19 mouse cellular contexts compared by ENCODE assay signal in genomic region chr5:102930161-102930560, GRCm38 (mm10).
A peak's percentile ranks its signal among the peaks of the same experiment; 100 is the strongest.
DNase-seq lines count a peak whose midpoint lies in the region; ATAC-seq and TF ChIP-seq lines count a peak whose summit lies in the region.
"Had no signal": no experiment of that assay in that cellular context is flagged by ENCODE, and none has a peak within 500 bp of the region (broad histone marks: within the 10 kb centered on the region; RNA-seq: fewer than 3 reads in every experiment).

No protein-coding gene starts in this region.

- H3K9me3 ChIP-seq in embryonic facial prominence, embryonic 13.5 days: no peaks in the 10 kb centered on the region
- H3K9me3 ChIP-seq in embryonic facial prominence, embryonic 10.5 days: no peaks in the 10 kb centered on the region
- no peaks in the 10 kb centered on the region for H3K9me3 ChIP-seq in lung, embryonic 14.5 days (ENCODE audit: low read depth, low read length)
- H3K9me3 ChIP-seq: hindbrain, embryonic 13.5 days; neural tube, embryonic 12.5 days; stomach, embryonic 15.5 days had no signal

- H3K9ac ChIP-seq in embryonic facial prominence, embryonic 13.5 days: no peak overlapping the region
- no peak overlapping the region for H3K9ac ChIP-seq in lung, embryonic 14.5 days
- H3K9ac ChIP-seq: forebrain, postnatal 0 days; hindbrain, embryonic 13.5 days; neural tube, embryonic 12.5 days; stomach, embryonic 15.5 days had no signal

- no peak overlapping the region for H3K4me3 ChIP-seq in embryonic facial prominence, embryonic 13.5 days
- H3K4me3 ChIP-seq in embryonic facial prominence, embryonic 10.5 days: no peak overlapping the region
- H3K4me3 ChIP-seq in lung, embryonic 14.5 days (ENCODE audit: low read depth, low read length): no peak overlapping the region
- H3K4me3 ChIP-seq: hindbrain, embryonic 13.5 days; neural tube, embryonic 12.5 days; stomach, embryonic 15.5 days had no signal

- DNase-seq in embryonic facial prominence, embryonic 10.5 days (ENCODE audit: low spot score): no peak
- DNase-seq in kidney, adult 9 months: peak; percentile 6
- no peak for DNase-seq in kidney, adult 18-20 months
- DNase-seq in lung, embryonic 14.5 days: peak; percentile 25
- no peak for DNase-seq in lung, postnatal 25 days (ENCODE audit: low spot score)
- peak; percentile 2 for DNase-seq in skeletal muscle tissue, adult 2 months (ENCODE audit: low read depth, low spot score)
- DNase-seq: adrenal gland, postnatal 10 days; forebrain, postnatal 0 days; gastrocnemius, postnatal 36 days; layer of hippocampus, adult 9-11 months; liver; thymus, adult 18-20 months; thymus, postnatal 36 days had no signal

- H3K4me1 ChIP-seq in embryonic facial prominence, embryonic 13.5 days: 0 out of 2 replicates have a peak, but pooled peaks cover 6% of the 10 kb centered on the region
- H3K4me1 ChIP-seq in embryonic facial prominence, embryonic 10.5 days: no peaks in the 10 kb centered on the region
- no peaks in the 10 kb centered on the region for H3K4me1 ChIP-seq in lung, embryonic 14.5 days (ENCODE audit: insufficient read depth)
- H3K4me1 ChIP-seq: hindbrain, embryonic 13.5 days; neural tube, embryonic 12.5 days; stomach, embryonic 15.5 days had no signal

- 0 out of 2 replicates have a peak, but pooled peaks have one; percentile 43 for ATAC-seq in embryonic facial prominence, embryonic 13.5 days (ENCODE audit: insufficient number of reproducible peaks, insufficient read depth, low FRiP score, low TSS enrichment, low read depth)
- no peak for ATAC-seq in lung, embryonic 14.5 days (ENCODE audit: insufficient read depth)
- ATAC-seq: activated CD4-positive, CD25-positive, alpha-beta regulatory T cell, adult 4 months; forebrain, postnatal 0 days had no signal

- H3K36me3 ChIP-seq in embryonic facial prominence, embryonic 13.5 days: no peaks in the 10 kb centered on the region
- no peaks in the 10 kb centered on the region for H3K36me3 ChIP-seq in embryonic facial prominence, embryonic 10.5 days (replicated peaks)
- H3K36me3 ChIP-seq in lung, embryonic 14.5 days (ENCODE audit: insufficient read depth): no peaks in the 10 kb centered on the region
- H3K36me3 ChIP-seq: stomach, embryonic 15.5 days had no signal

- peak overlapping the region; percentile 39 for H3K4me2 ChIP-seq in embryonic facial prominence, embryonic 13.5 days
- H3K4me2 ChIP-seq in lung, embryonic 14.5 days: no peak overlapping the region
- H3K4me2 ChIP-seq: hindbrain, embryonic 13.5 days; midbrain, embryonic 11.5 days; neural tube, embryonic 12.5 days; stomach, embryonic 15.5 days had no signal

- TF ChIP-seq CTCF in lung, embryonic 14.5 days (IDR thresholded peaks at IDR 0.05; ENCODE audit: low read depth): no peak

- 26% methylated on average over 6 of the region's 6 CpGs for WGBS in embryonic facial prominence, embryonic 13.5 days
- 73% methylated on average over 6 of the region's 6 CpGs for WGBS in embryonic facial prominence, embryonic 10.5 days
- WGBS in lung, embryonic 14.5 days: 53% methylated on average over 6 of the region's 6 CpGs

- peak overlapping the region; percentile 69; the same call in 1 of the 2 replicates for H3K27ac ChIP-seq in embryonic facial prominence, embryonic 13.5 days
- H3K27ac ChIP-seq in embryonic facial prominence, embryonic 10.5 days (replicated peaks): no peak overlapping the region
- no peak overlapping the region for H3K27ac ChIP-seq in lung, embryonic 14.5 days (ENCODE audit: low read depth)
- H3K27ac ChIP-seq: hindbrain, embryonic 13.5 days; neural tube, embryonic 12.5 days; stomach, embryonic 15.5 days had no signal

- no peaks in the 10 kb centered on the region for H3K27me3 ChIP-seq in embryonic facial prominence, embryonic 13.5 days
- H3K27me3 ChIP-seq in embryonic facial prominence, embryonic 10.5 days (replicated peaks; ENCODE audit: low read depth, poor library complexity, severe bottlenecking): no peaks in the 10 kb centered on the region
- no peaks in the 10 kb centered on the region for H3K27me3 ChIP-seq in lung, embryonic 14.5 days (ENCODE audit: insufficient read depth, low read length)
- H3K27me3 ChIP-seq: hindbrain, embryonic 13.5 days; neural tube, embryonic 12.5 days; stomach, embryonic 15.5 days had no signal

Comparison
In these comparisons a context has a peak if more than half of its experiments do, and no peak if none do; other contexts are left out.
1. DNase-seq: peak in kidney, adult 9 months (single experiment), lung, embryonic 14.5 days (single experiment) and skeletal muscle tissue, adult 2 months (single experiment); none in embryonic facial prominence, embryonic 10.5 days (single experiment), kidney, adult 18-20 months (single experiment) and lung, postnatal 25 days (single experiment).